Mouse (Mus musculus): Measurements from ENCODE around the gene Olfr26.

GRCm38 (mm10) chr9:38844149-38844548 is 10.7 kb upstream of the Olfr26 start, which contains the start of gene Olfr924:
- TF ChIP-seq CTCF (conservative IDR thresholded peaks at IDR 0.05; ENCODE audit: low read length), result no peak
- TF ChIP-seq NANOG (IDR thresholded peaks at IDR 0.05; ENCODE audit: borderline replicate concordance, low read length), result no peak

Measured in E14TG2a.4 (cell line).